Mouse (Mus musculus) CD8-positive naive resting alpha-beta T cell, adult 2 months (primary cell): ENCODE data around the gene Trim54.

Experiments
- DNase-seq, 2 experiments: peaks; one replicate each; pipeline ENCODE4 v3.0.0; 2022; ENCODE audit warnings: low read depth in 2 of 2, low spot score in 2 of 2

The Trim54 gene

GRCm38 (mm10) chr5:31105814-31106335, 10.6 kb upstream of the Trim54 start, which contains the start of gene Dnajc5g:
Dnajc5g (plus strand) TSS chr5:31106285.
- no peak for DNase-seq

- no peak for DNase-seq
Observed at GRCm38 (mm10) chr5:31108000-31108490, 8.5 kb upstream of the Trim54 start, which contains the start of gene Slc30a3. Slc30a3 (minus strand) TSS chr5:31108237.

- DNase-seq, result peak in 1 of 2 experiments; percentile 15
Observed at GRCm38 (mm10) chr5:31110781-31111180, 5.7 kb upstream of the Trim54 start.

- DNase-seq, result no peak
Observed at GRCm38 (mm10) chr5:31116912-31117311, 400 bp downstream of the Trim54 start.

GRCm38 (mm10) chr5:31121111-31121510, 4.6 kb downstream of the Trim54 start:
- DNase-seq, result no peak

- DNase-seq, result no peak
Observed at GRCm38 (mm10) chr5:31123481-31123880, 7.0 kb downstream of the Trim54 start.

- no peak for DNase-seq
Observed at GRCm38 (mm10) chr5:31126050-31126449, 9.5 kb downstream of the Trim54 start.

- no peak for DNase-seq
Observed at GRCm38 (mm10) chr5:31136730-31137424, 20.4 kb downstream of the Trim54 start.

GRCm38 (mm10) chr5:31137658-31138057, 21.1 kb downstream of the Trim54 start:
- DNase-seq, result no peak

- no peak for DNase-seq
Observed at GRCm38 (mm10) chr5:31138241-31138967, 21.9 kb downstream of the Trim54 start, which contains the start of gene Ucn. Ucn (minus strand) TSS chr5:31138829.

- DNase-seq, result no peak
Observed at GRCm38 (mm10) chr5:31138968-31139425, 22.5 kb downstream of the Trim54 start.

GRCm38 (mm10) chr5:31149781-31150180, 33.3 kb downstream of the Trim54 start:
- DNase-seq, result no peak

GRCm38 (mm10) chr5:31151746-31152145, 35.2 kb downstream of the Trim54 start:
- DNase-seq, result no peak

- no peak for DNase-seq
Observed at GRCm38 (mm10) chr5:31153516-31154151, 37.1 kb downstream of the Trim54 start.

GRCm38 (mm10) chr5:31154152-31154553, 37.6 kb downstream of the Trim54 start, which contains the start of gene Mpv17:
Mpv17 (minus strand) TSS chr5:31154251.
- peak; percentile 41 to 57 for DNase-seq

- DNase-seq, result no peak
Observed at GRCm38 (mm10) chr5:31162462-31162861, 46.0 kb downstream of the Trim54 start.

GRCm38 (mm10) chr5:31164878-31165277, 48.4 kb downstream of the Trim54 start:
- no peak for DNase-seq

- DNase-seq, result no peak
Observed at GRCm38 (mm10) chr5:31168630-31169029, 52.1 kb downstream of the Trim54 start.

- no peak for DNase-seq
Observed at GRCm38 (mm10) chr5:31179301-31179765, 62.8 kb downstream of the Trim54 start.

- peak; percentile 95 to 97 for DNase-seq
Observed at GRCm38 (mm10) chr5:31179766-31180630, 63.5 kb downstream of the Trim54 start, which contains the start of the genes Gm29609 and Gtf3c2. Gm29609 (minus strand) TSS chr5:31179911. Gtf3c2 (minus strand) TSS chr5:31180144.
